In genomic region chr10:122960216-122960615, GRCm38 (mm10) we compare ENCODE assay signal across 15 mouse cellular contexts.
A peak's percentile ranks its signal among the peaks of the same experiment; 100 is the strongest.
DNase-seq lines count a peak whose midpoint lies in the region; ATAC-seq and TF ChIP-seq lines count a peak whose summit lies in the region.
"Had no signal": no experiment of that assay in that cellular context is flagged by ENCODE, and none has a peak within 500 bp of the region (broad histone marks: within the 10 kb centered on the region; RNA-seq: fewer than 3 reads in every experiment).

No protein-coding gene starts in this region.

- peak overlapping the region; percentile 57 for H3K27ac ChIP-seq in gastrocnemius, adult 2 months
- peak overlapping the region; percentile 6; the same call in 1 of the 2 replicates for H3K27ac ChIP-seq in neural tube, embryonic 13.5 days (replicated peaks)
- no peak overlapping the region for H3K27ac ChIP-seq in neural tube, embryonic 15.5 days (replicated peaks)
- H3K27ac ChIP-seq in stomach, embryonic 15.5 days = no peak overlapping the region
- H3K27ac ChIP-seq: forebrain, embryonic 12.5 days; limb, embryonic 13.5 days; liver, embryonic 15.5 days; midbrain, embryonic 15.5 days had no signal

- no peak for ATAC-seq in neural tube, embryonic 13.5 days (ENCODE audit: low read depth)
- no peak for ATAC-seq in neural tube, embryonic 15.5 days (ENCODE audit: low FRiP score)
- no peak for ATAC-seq in stomach, embryonic 15.5 days (ENCODE audit: insufficient read depth, low FRiP score, low read depth)
- ATAC-seq: midbrain, embryonic 15.5 days had no signal

- 84% methylated on average over 16 of the region's 16 CpGs for WGBS in neural tube, embryonic 13.5 days
- 86% methylated on average over 16 of the region's 16 CpGs for WGBS in neural tube, embryonic 15.5 days
- 77% methylated on average over 16 of the region's 16 CpGs for WGBS in stomach, embryonic 15.5 days

- no peaks in the 10 kb centered on the region for H3K9me3 ChIP-seq in neural tube, embryonic 13.5 days
- no peaks in the 10 kb centered on the region for H3K9me3 ChIP-seq in neural tube, embryonic 15.5 days (replicated peaks)
- no peaks in the 10 kb centered on the region for H3K9me3 ChIP-seq in stomach, embryonic 15.5 days
- H3K9me3 ChIP-seq: forebrain, embryonic 12.5 days; hindbrain, embryonic 13.5 days; limb, embryonic 13.5 days; liver, embryonic 15.5 days; midbrain, embryonic 15.5 days had no signal

- intact Hi-C loops in gastrocnemius, adult 2 months (cut with DNase I) = no loop called here
- intact Hi-C loops in heart, postnatal 25 days (cut with DNase I) = loop anchor here (2.0 kb wide), 1 partner anchor 25 kb away; no protein-coding TSS in a partner anchor

- DNase-seq in gastrocnemius, adult 2 months = no peak
- no peak for DNase-seq in gastrocnemius, postnatal 10 days
- peak; percentile 29 for DNase-seq in heart, postnatal 25 days (ENCODE audit: low spot score)
- DNase-seq in left cerebral cortex, adult 8-10 months (ENCODE audit: low spot score in 2 of 2) = no peak
- no peak for DNase-seq in thymus, postnatal 25 days
- DNase-seq: cerebellum, postnatal 36 days; kidney, postnatal 14 days had no signal

- H3K4me2 ChIP-seq in neural tube, embryonic 13.5 days = no peak overlapping the region
- no peak overlapping the region for H3K4me2 ChIP-seq in neural tube, embryonic 15.5 days
- H3K4me2 ChIP-seq in stomach, embryonic 15.5 days = peak overlapping the region; percentile 21; the same call in 1 of the 2 replicates
- H3K4me2 ChIP-seq: forebrain, embryonic 12.5 days; hindbrain, embryonic 13.5 days; liver, embryonic 15.5 days; midbrain, embryonic 15.5 days had no signal

- H3K9ac ChIP-seq in neural tube, embryonic 13.5 days = no peak overlapping the region
- no peak overlapping the region for H3K9ac ChIP-seq in neural tube, embryonic 15.5 days (replicated peaks)
- H3K9ac ChIP-seq in stomach, embryonic 15.5 days = no peak overlapping the region
- H3K9ac ChIP-seq: forebrain, embryonic 12.5 days; hindbrain, embryonic 13.5 days; liver, embryonic 15.5 days; midbrain, embryonic 15.5 days had no signal

- no peak overlapping the region for H3K4me3 ChIP-seq in gastrocnemius, adult 2 months
- no peak overlapping the region for H3K4me3 ChIP-seq in neural tube, embryonic 13.5 days
- no peak overlapping the region for H3K4me3 ChIP-seq in neural tube, embryonic 15.5 days (replicated peaks)
- H3K4me3 ChIP-seq in stomach, embryonic 15.5 days (replicated peaks) = no peak overlapping the region
- H3K4me3 ChIP-seq: forebrain, embryonic 12.5 days; hindbrain, embryonic 13.5 days; limb, embryonic 13.5 days; liver, embryonic 15.5 days; midbrain, embryonic 15.5 days had no signal

- peaks cover 44% of the 10 kb centered on the region for H3K4me1 ChIP-seq in neural tube, embryonic 13.5 days (replicated peaks)
- H3K4me1 ChIP-seq in neural tube, embryonic 15.5 days = peaks cover 29% of the 10 kb centered on the region
- peaks cover 9% of the 10 kb centered on the region for H3K4me1 ChIP-seq in stomach, embryonic 15.5 days
- H3K4me1 ChIP-seq: liver, embryonic 15.5 days had no signal

- no peaks in the 10 kb centered on the region for H3K36me3 ChIP-seq in neural tube, embryonic 13.5 days
- no peaks in the 10 kb centered on the region for H3K36me3 ChIP-seq in neural tube, embryonic 15.5 days
- no peaks in the 10 kb centered on the region for H3K36me3 ChIP-seq in stomach, embryonic 15.5 days
- H3K36me3 ChIP-seq: forebrain, embryonic 12.5 days; hindbrain, embryonic 13.5 days; limb, embryonic 13.5 days; liver, embryonic 15.5 days; midbrain, embryonic 15.5 days had no signal

- TF ChIP-seq CTCF in gastrocnemius, adult 2 months (IDR thresholded peaks at IDR 0.05) = no peak

- H3K27me3 ChIP-seq in neural tube, embryonic 13.5 days = no peaks in the 10 kb centered on the region
- H3K27me3 ChIP-seq in neural tube, embryonic 15.5 days (replicated peaks) = no peaks in the 10 kb centered on the region
- no peaks in the 10 kb centered on the region for H3K27me3 ChIP-seq in stomach, embryonic 15.5 days (replicated peaks)
- H3K27me3 ChIP-seq: hindbrain, embryonic 13.5 days; limb, embryonic 13.5 days; midbrain, embryonic 15.5 days had no signal

Comparison
In these comparisons a context has a peak if more than half of its experiments do, and no peak if none do; other contexts are left out.
1. H3K27ac ChIP-seq: peak in gastrocnemius, adult 2 months (single experiment) and neural tube, embryonic 13.5 days (single experiment); none in neural tube, embryonic 15.5 days (single experiment) and stomach, embryonic 15.5 days (single experiment).